Mouse (Mus musculus) stomach, embryonic 14.5 days (tissue): Measurements from ENCODE around the gene Srsf2. TPM values are rescaled to one million over a fixed set of nuclear protein-coding genes. Genes with fewer than 3 reads are reported as not detected.

Source experiments
- ATAC-seq: fragments of 200-750 bp; cut with Nextera tagmentation; 2 replicates; pipeline ENCODE4 v1.8.0; 2017; ENCODE audit warnings: low read depth, moderate TSS enrichment; ENCODE audit not compliant: insufficient number of reproducible peaks, insufficient read depth, low FRiP score
- H3K27ac ChIP-seq: fragments of 300-500 bp; sonication (generic); 2 replicates; pipeline ENCODE4 v1.5.1; 2014; ENCODE audit warnings: mild to moderate bottlenecking, low read length, moderate library complexity, mixed read lengths
- H3K27me3 ChIP-seq: fragments of 300-500 bp; sonication (generic); 2 replicates; pipeline ENCODE4 v1.6.1; 2014; ENCODE audit warnings: low read length, control low read depth, mixed read lengths; ENCODE audit not compliant: control insufficient read depth, insufficient read depth
- H3K36me3 ChIP-seq: fragments of 300-500 bp; sonication (generic); 2 replicates; pipeline ENCODE4 v1.6.1; 2014; ENCODE audit warnings: mild to moderate bottlenecking, control low read depth, low read length, moderate library complexity, mixed read lengths; ENCODE audit not compliant: control insufficient read depth, insufficient read depth
- H3K4me1 ChIP-seq: fragments of 300-500 bp; sonication (generic); 2 replicates; pipeline ENCODE4 v1.6.1; 2014; ENCODE audit warnings: low read length, control low read depth, mixed read lengths; ENCODE audit not compliant: control insufficient read depth, insufficient read depth
- H3K4me2 ChIP-seq: fragments of 300-500 bp; sonication (generic); replicated peaks from 2 replicates; pipeline ENCODE4 v1.6.1; 2014; ENCODE audit warnings: low read depth, low read length, control low read depth
- H3K4me3 ChIP-seq: fragments of 300-500 bp; sonication (generic); 2 replicates; pipeline ENCODE4 v1.5.1; 2014; ENCODE audit warnings: low read depth, low read length, control low read depth
- H3K9ac ChIP-seq: fragments of 300-500 bp; sonication (generic); replicated peaks from 2 replicates; pipeline ENCODE4 v1.6.1; 2014; ENCODE audit warnings: low read depth, mild to moderate bottlenecking, control low read depth, low read length, moderate library complexity, mixed read lengths
- H3K9me3 ChIP-seq: fragments of 300-500 bp; sonication (generic); 2 replicates; pipeline ENCODE4 v1.6.1; 2016; ENCODE audit warnings: low read depth, low read length, control low read depth; ENCODE audit not compliant: control insufficient read depth
- WGBS: fragments of 180-500 bp; shearing (Covaris S2); extraction: QIAGEN DNeasy Blood & Tissue Kit; methylation state at CpG from one replicate; pipeline ENCODE4 v1.1.7; 2014; 5-methylcytosine and 5-hydroxymethylcytosine counted together
- polyA plus RNA-seq: library from polyadenylated mRNA; unstranded; fragments of >200 nt; fragmentation: Nextera tagmentation; extraction: Ambion mirVana; gene quantifications from 2 replicates; pipeline ENCODE4 v1.2.1, GENCODE M21; 2014

Srsf2 gene
- polyA plus RNA-seq, 1 experiment from 2014 or later, result 821 TPM

DNA sequence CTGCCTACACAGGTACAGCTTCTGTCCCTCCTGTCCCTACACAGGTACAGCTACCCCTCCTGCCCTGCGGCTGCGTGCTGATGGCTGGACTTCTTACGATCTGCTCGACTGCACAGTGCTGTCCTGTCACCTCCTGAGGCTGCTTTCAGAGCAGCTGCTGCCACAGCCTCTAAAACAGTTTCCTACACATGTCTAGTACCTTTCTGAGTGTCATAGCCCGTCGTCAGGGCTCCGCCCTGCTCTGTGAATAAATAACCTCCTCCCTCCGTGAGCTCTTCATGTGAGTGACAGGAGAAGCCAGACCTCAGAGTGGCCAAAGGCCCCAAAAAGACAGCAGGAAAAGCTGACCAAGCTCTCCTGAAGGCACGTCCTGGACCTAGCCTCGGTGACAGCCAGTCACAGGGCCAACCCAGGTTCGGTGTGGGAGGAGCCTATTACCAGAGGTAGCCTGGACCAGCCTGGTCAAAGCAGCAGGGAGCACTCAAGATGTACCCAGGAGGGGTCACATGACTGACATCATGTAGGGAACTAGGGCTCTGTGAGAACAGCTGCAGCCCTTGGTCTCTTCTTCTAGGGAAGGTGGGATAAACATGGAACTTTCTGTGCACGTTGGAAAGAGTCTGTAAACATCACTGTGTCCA lies 13.2 kb upstream of the Srsf2 start:
- peaks cover 29% of the 10 kb centered on the region; the same call in 1 of the 2 replicates for H3K36me3 ChIP-seq
- no peak overlapping the region for H3K4me2 ChIP-seq
- no peak overlapping the region for H3K9ac ChIP-seq
- H3K4me3 ChIP-seq, result no peak overlapping the region
- no peak for ATAC-seq
- no peaks in the 10 kb centered on the region for H3K9me3 ChIP-seq
- H3K27me3 ChIP-seq, result no peaks in the 10 kb centered on the region
- no peaks in the 10 kb centered on the region for H3K4me1 ChIP-seq
- 78% methylated on average over 12 of the region's 12 CpGs for WGBS
- H3K27ac ChIP-seq, result no peak overlapping the region

GRCm38 (mm10) chr11:116864444-116864843 lies 11.6 kb upstream of the Srsf2 start:
- no peaks in the 10 kb centered on the region for H3K9me3 ChIP-seq
- no peaks in the 10 kb centered on the region for H3K4me1 ChIP-seq
- 60% methylated on average over 10 of the region's 10 CpGs for WGBS
- no peak overlapping the region for H3K4me3 ChIP-seq
- no peak overlapping the region for H3K27ac ChIP-seq
- H3K4me2 ChIP-seq, result no peak overlapping the region
- no peak overlapping the region for H3K9ac ChIP-seq
- H3K27me3 ChIP-seq, result no peaks in the 10 kb centered on the region
- no peak for ATAC-seq
- peaks cover 42% of the 10 kb centered on the region for H3K36me3 ChIP-seq

DNA sequence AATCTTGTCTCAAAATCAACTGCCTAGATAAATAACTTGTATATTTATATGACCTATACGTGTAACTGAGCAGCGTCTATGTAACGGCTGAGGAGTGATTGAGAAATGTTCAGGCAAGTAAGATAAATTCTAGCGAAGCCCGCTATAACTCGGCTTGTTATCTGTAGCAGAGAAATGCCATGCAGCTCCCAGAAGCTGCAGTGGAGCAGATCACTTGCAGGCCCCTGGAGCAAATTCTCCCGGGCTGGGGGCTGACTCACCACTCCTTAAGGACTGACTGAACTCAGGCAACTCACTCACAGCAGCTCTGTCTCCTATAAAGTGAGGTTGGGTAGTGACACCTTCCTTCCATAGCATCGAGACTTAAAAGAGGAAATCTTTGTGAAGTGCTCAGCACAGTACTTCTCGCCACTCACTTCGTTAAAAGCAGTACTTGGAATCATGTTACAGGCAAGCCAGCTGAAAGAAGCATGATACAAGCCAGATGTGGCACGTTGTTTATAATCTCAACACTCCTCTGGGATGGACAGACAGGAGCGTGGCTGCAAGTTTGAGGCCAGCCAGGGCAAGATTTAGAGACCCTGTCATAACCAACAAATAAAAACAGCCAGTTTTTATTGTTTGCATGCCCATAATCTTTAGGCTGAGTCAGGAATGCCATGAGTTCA lies 4.4 kb upstream of the Srsf2 start:
- no peak for ATAC-seq
- H3K9me3 ChIP-seq, result no peaks in the 10 kb centered on the region
- H3K4me1 ChIP-seq, result peaks cover 11% of the 10 kb centered on the region; the same call in 1 of the 2 replicates
- H3K4me3 ChIP-seq, result no peak overlapping the region
- H3K27ac ChIP-seq, result no peak overlapping the region
- no peak overlapping the region for H3K4me2 ChIP-seq
- no peak overlapping the region for H3K9ac ChIP-seq
- no peaks in the 10 kb centered on the region for H3K27me3 ChIP-seq
- 55% methylated on average over 12 of the region's 12 CpGs for WGBS
- H3K36me3 ChIP-seq, result peaks cover 24% of the 10 kb centered on the region

- WGBS, result 36% methylated on average over 10 of the region's 10 CpGs
- no peak overlapping the region for H3K27ac ChIP-seq
These were observed 1.4 kb upstream of the Srsf2 start for GRCm38 (mm10) chr11:116854279-116854678.

DNA sequence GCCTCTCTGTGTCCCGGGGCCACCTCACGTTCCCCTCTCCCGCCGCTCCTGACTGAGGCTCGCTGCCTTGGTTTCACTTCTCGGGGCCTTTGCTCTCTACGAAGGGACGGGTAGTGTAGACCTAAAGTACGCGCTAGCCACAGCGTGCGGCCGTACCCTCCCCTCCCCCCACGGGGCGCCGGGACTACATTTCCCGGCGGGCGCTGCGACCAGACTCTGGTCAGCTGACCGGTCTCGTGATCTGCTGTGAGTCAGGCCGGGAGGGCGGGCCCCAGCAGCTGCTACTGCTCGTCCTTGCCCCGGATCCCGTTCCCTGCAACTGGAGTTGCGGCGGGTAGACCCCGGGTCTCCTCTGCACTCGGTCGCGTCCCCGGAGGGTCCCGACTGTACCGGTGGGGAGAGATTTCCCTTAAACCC lies 626 bp upstream of the Srsf2 start:
- Histone ChIP-seq H3K27me3 (no peaks in the 10 kb centered on the region), H3K4me3 (peak overlapping the region; percentile 97), H3K36me3 (peaks cover 23% of the 10 kb centered on the region), H3K9ac (peak overlapping the region; percentile 60), H3K4me2 (peak overlapping the region; percentile 67), H3K4me1 (peaks cover 17% of the 10 kb centered on the region), H3K9me3 (no peaks in the 10 kb centered on the region), H3K27ac (peak overlapping the region; percentile 98)
- ATAC-seq, result peak; percentile 90
- WGBS, result under 1% methylated on average over 36 of the region's 36 CpGs

More at GRCm38 (mm10) chr11:116854279-116854678, 1.4 kb upstream of the Srsf2 start:
- Histone ChIP-seq H3K27me3 (no peaks in the 10 kb centered on the region), H3K4me2 (peak overlapping the region; percentile 67), H3K36me3 (peaks cover 21% of the 10 kb centered on the region), H3K9ac (peak overlapping the region; percentile 60), H3K4me1 (peaks cover 17% of the 10 kb centered on the region), H3K9me3 (no peaks in the 10 kb centered on the region), H3K4me3 (peak overlapping the region; percentile 97)
- ATAC-seq, result no peak

- peaks cover 28% of the 10 kb centered on the region for H3K36me3 ChIP-seq
- H3K9me3 ChIP-seq, result no peaks in the 10 kb centered on the region
- H3K4me2 ChIP-seq, result peak within 1 kb of the TSS; percentile 80
- peak; percentile 59 for ATAC-seq
- H3K4me1 ChIP-seq, result peaks cover 14% of the 10 kb centered on the region
- peak within 1 kb of the TSS; percentile 97 for H3K4me3 ChIP-seq
- WGBS, result under 1% methylated on average over 80 of the region's 91 CpGs
- no peaks in the 10 kb centered on the region for H3K27me3 ChIP-seq
- H3K9ac ChIP-seq, result peak within 1 kb of the TSS; percentile 99
- peak within 1 kb of the TSS; percentile 98 for H3K27ac ChIP-seq
These were observed 503 bp downstream of the Srsf2 start, which contains the start of gene Mfsd11 for GRCm38 (mm10) chr11:116852291-116852890. Gene Mfsd11 (plus strand): TSS chr11:116852440.

DNA sequence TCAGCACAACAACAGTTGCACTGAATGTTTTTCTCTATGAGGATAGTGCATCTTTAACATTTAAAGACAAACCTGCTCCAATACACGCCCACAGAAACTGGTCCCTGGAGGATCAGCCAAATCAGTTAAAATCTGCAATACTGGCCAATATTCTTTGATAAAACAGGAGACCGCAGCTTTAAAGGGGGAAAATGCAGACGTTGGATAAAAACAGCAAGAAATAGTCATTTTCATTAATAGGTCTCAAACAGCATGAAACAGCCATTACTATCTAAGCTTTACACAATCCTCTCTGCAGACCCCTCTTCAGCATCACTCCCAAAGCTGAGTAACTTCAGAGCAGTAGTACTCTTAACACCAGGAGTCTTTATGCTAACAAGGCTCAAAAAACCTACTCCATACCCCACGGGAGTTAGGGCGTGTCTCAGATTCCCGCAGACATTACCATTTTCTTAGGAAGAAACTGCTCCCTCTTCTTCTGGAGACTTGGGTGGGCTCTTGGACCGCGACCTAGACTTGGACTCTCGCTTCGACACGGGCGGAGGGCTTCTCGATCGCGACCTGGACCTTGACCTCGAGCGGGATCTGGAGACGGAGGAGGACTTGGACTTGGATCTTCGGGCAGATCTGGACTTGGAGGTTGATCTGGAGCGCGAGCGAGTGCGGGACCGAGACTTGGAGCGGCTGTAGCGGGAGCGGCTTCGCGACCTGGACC lies 1.2 kb downstream of the Srsf2 start:
- Histone ChIP-seq H3K9ac (peak overlapping the region; percentile 99), H3K9me3 (no peaks in the 10 kb centered on the region), H3K27ac (peak overlapping the region; percentile 98), H3K4me3 (peak overlapping the region; percentile 97), H3K27me3 (no peaks in the 10 kb centered on the region), H3K36me3 (peaks cover 31% of the 10 kb centered on the region), H3K4me2 (peak overlapping the region; percentile 80), H3K4me1 (peaks cover 12% of the 10 kb centered on the region)
- under 1% methylated on average over 29 of the region's 29 CpGs for WGBS
- no peak for ATAC-seq

DNA sequence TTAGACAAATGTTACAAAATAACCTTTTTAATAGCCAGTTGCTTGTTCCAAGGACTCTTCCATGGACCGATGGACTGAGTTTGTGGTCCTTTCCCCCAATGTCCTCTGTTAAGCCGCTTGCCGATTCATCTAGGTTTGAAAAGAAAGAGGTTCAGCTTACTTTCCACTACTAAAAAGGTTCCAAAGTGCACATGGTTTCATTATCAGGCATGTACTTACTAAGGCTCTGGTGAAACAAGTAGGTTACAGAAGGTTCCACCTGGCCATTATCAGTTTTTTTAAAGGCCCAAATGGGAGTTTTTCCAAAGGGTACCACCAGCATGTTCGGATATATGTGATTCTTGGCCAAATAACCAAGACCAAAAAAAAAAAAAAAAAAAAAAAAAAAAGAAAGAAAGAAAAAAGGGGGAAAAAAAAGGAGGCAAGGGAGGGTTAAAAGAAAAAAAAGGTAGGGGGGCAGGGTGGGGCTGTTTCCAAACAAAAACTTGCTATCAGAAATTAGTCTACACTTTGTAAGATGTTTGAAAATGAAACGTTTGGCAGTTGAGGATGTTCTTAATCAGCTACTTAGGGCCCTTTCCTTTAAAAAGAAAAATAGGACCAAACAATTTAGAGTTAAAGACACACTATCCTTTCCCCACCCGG lies 1.9 kb downstream of the Srsf2 start:
- Histone ChIP-seq H3K4me2 (peak overlapping the region; percentile 80), H3K9ac (peak overlapping the region; percentile 99), H3K4me1 (peaks cover 12% of the 10 kb centered on the region), H3K27ac (no peak overlapping the region; the same call in 1 of the 2 replicates), H3K36me3 (peaks cover 28% of the 10 kb centered on the region), H3K4me3 (peak overlapping the region; percentile 97), H3K27me3 (no peaks in the 10 kb centered on the region), H3K9me3 (no peaks in the 10 kb centered on the region)
- ATAC-seq, result no peak
- WGBS, result 28% methylated on average over 6 of the region's 6 CpGs
